Mouse (Mus musculus): ENCODE measurements around the gene Evi5l. TPM values are rescaled to one million over a fixed set of nuclear protein-coding genes. Genes with fewer than 3 reads are reported as not detected.

Evi5l gene
- total RNA-seq (2021) (10 to 100 TPM; 33.8 to 38.2 TPM), polyA plus RNA-seq (2012; rRNA removed) (25.2 and 33.8 TPM in 2 replicates)
- long read RNA-seq, transcript Evi5l-208 (19 exons, 3,728 nt) = major isoform, 21 of 47 reads
- long read RNA-seq, partial matches to known transcripts = 5 of 47 reads
- long read RNA-seq, other reads (novel, unspliced or antisense) = 16 of 47 reads

GRCm38 (mm10) chr8:4165852-4166751 lies at the start of gene Evi5l:
Gene Evi5l (plus strand): TSS chr8:4166567.
- DNase-seq = peak; percentile 99

DNA sequence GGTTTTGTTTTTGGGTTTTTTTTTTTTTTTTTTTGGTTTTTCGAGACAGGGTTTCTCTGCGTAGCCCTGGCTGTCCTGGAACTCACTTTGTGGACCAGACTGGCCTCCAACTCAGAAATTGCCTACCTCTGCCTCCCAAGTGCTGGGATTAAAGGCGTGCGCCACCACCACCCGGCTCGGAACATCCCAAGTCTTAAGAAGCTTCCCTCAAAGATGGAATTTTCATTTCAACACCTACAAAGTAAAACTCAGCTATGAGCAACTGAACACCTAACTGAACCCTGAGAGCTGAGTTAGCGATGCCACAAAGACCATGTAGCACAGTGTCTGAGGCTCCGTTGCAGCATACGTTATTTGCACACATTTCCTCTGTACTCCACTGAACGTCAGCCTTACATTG lies 32.6 kb upstream of the Evi5l start, which contains the start of gene Cd209g:
Gene Cd209g (plus strand): TSS at position 301 of the 400 bp plus-strand sequence.
- DNase-seq = no peak

- DNase-seq = peak; percentile 79
These were observed 26.4 kb upstream of the Evi5l start for GRCm38 (mm10) chr8:4139660-4140646.

DNA sequence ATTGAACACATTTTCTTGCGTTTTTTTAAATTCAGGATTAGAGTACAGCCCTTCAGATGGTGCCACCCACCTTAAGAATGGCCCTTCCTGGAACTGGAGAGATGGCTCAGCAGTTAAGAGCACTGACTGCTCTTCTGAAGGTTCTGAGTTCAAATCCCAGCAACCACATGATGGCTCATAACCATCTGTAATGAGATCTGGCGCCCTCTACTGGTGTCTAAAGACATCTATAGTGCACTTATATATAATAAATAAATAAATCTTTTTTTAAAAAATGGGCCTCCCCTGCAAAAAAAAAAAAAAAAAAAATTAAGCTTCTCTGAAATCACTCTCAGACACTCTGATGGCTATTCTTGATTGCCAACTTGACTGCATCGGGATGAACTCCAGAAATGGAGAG lies 24.6 kb upstream of the Evi5l start:
- no peak for DNase-seq

DNA sequence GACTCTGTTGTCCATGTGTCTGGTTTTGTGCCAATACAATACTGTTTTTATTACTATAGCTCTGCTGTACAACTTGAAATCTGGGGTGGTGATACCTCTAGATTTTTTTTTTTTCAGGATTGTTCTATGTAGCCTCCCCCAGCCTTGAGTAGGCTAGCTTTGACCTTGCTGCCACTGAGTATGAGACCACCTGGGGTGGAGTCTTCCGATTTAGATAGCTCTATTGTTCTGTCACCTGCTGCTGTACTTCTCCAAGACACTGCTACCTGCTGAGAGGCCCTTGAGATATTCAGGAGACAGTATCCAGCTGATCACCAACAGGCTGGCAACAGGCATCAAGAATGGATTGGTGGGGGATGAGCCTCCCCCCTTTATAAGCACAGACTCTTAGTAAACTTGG lies 19.1 kb upstream of the Evi5l start:
- DNase-seq = no peak

GRCm38 (mm10) chr8:4154878-4155277 lies 11.5 kb upstream of the Evi5l start:
- DNase-seq = no peak

GRCm38 (mm10) chr8:4162786-4163185 lies 3.6 kb upstream of the Evi5l start:
- DNase-seq = no peak

DNA sequence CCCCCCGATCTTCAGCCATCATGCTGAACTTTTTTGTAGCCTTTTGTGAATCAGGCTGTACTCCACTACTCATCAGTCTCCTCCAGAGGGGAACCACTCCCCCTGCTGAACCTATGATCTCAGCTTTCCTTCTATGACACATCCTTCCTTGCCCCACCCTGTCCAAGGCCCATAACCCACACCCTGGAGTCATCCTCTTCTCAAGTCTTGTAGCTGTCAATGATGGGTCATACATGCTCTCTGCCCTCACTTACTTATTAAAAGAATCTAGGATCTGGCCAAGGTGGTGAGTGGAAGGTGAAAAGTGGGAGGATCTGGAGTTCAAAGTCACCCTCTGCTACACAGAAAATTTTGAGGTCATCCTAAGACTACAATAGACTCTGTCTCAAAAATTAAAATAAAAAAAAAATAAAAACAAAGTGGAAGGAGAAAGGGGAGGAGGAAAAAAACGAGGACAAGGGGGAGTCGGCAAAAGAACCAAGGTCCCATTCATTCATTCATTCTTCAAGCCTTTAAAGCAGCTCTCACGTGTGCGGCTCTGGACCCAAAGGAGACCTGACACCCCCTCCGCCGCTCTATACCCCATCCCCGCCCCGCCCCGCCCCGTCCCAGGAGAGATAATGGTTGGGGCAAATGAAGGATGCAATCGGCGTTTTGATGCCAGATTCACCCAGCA lies 1.1 kb upstream of the Evi5l start:
- DNase-seq = peak; percentile 61

- no peak for DNase-seq
These were observed 636 bp downstream of the Evi5l start for GRCm38 (mm10) chr8:4166881-4167525.

GRCm38 (mm10) chr8:4167918-4168317 lies 1.6 kb downstream of the Evi5l start:
- DNase-seq = no peak

- no peak for DNase-seq
These were observed 6.1 kb downstream of the Evi5l start for GRCm38 (mm10) chr8:4172486-4172885.

GRCm38 (mm10) chr8:4174018-4174417 lies 7.7 kb downstream of the Evi5l start:
- no peak for DNase-seq

GRCm38 (mm10) chr8:4183409-4183808 lies 17.0 kb downstream of the Evi5l start:
- DNase-seq = no peak

GRCm38 (mm10) chr8:4186151-4186550 lies 19.8 kb downstream of the Evi5l start:
- DNase-seq = no peak

DNA sequence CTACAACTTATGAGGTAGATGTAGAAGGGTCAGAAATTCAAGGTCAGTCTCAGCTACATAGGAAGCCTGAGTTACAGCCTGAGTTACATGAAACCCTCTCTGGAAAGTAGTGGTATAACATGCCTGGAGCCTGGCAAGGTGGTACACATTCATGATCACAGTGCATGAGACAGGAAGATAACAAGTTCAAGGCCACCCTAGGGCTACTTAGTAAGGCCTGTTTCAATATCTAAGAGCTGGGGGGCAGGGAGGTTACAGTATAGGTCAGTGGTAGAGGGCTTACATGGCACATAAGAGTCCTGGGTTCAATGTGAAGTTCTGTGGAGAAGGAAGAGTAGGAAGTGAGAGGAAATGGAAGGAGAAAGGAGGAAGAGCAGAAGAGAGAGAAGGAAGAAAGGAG lies 22.2 kb downstream of the Evi5l start:
- no peak for DNase-seq

DNA sequence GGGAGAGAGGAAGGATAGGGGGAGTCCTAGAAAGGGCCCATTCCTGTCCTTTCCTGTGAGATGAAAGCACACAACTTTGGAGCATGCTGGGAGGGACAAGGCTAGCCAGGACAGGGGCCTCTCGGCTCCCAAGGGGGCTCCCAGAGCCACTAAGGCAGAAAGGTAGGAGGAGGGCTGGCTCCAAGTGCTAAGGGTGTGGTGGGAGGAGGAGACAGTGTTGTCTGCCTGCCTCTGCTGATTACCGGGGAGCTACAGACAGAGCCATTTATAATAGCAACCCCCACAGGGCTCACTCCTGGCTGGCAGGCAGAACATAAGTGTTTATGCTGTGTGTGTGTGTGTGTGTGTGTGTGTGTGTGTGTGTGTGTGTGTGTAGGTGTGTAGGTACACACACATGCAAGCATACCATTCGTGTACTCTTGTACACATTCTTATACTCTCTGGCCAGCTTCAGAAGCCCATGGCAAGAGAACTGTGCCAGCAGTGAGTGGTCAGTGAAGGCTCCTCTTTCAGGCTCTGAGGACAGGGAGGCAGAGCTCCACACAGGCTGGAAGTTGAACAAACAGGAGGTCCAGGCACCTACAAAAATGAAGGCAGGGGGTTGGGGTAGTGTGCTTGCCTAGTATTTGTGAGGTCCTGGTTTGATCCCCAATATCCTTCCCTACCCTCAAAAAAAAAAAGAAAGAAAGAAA lies 22.8 kb downstream of the Evi5l start:
- no peak for DNase-seq

DNA sequence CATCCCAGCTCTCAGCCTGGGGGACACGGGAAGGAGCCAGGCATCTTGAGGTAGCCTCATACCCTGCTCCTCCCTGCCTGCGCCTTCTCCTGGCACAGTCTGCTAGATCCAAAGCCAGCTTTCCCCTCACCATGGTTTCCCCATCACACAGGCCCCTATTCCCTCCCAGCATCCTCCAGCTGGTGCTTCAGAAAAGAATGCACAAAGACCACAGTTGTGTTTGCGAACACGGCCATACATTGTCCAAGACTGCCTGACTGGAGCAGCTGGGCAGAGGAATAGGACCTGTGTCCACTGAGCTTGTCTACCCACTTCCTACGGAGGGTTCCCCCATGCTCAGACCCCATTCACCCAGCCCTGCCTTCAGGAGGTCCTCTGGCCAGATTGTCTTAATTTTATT lies 25.9 kb downstream of the Evi5l start:
- no peak for DNase-seq

- peak; percentile 90 for DNase-seq
These were observed 26.6 kb downstream of the Evi5l start for GRCm38 (mm10) chr8:4192807-4193587.

- DNase-seq = no peak
These were observed 27.2 kb downstream of the Evi5l start for GRCm38 (mm10) chr8:4193588-4193894.

GRCm38 (mm10) chr8:4201321-4201720 lies 35.0 kb downstream of the Evi5l start:
- DNase-seq = no peak
